Mouse (Mus musculus): ENCODE data around the gene Sf3a3. TPM values are rescaled to one million over a fixed set of nuclear protein-coding genes. Genes with fewer than 3 reads are reported as not detected.

The Sf3a3 gene
- 12.1 and 15.1 TPM in 2 replicates for total RNA-seq (2014; rRNA removed)
- polyA plus RNA-seq (2012; rRNA removed), result 5.5 and 6.6 TPM in 2 replicates

GRCm38 (mm10) chr4:124714545-124715481 lies at the start of gene Sf3a3:
Sf3a3 (plus strand) TSS chr4:124714776.
- peak within 1 kb of the TSS; percentile 80 for H3K4me3 ChIP-seq (ENCODE audit: insufficient read depth, low read depth, low read length)
- H3K27ac ChIP-seq (replicated peaks; ENCODE audit: insufficient read depth, low read depth, low read length), result 0 out of 2 replicates have a peak within 1 kb of the TSS, but pooled peaks have one; percentile 22
- WGBS, result under 1% methylated on average over 57 of the region's 57 CpGs
- H3K9ac ChIP-seq (ENCODE audit: low read depth, low read length), result peak within 1 kb of the TSS; percentile 85
- peaks cover 8% of the 10 kb centered on the region for H3K4me1 ChIP-seq (ENCODE audit: control insufficient read depth, insufficient read depth, low read length)
- H3K36me3 ChIP-seq (ENCODE audit: control insufficient read depth, insufficient read depth, low read length), result peaks cover 25% of the 10 kb centered on the region
- no peaks in the 10 kb centered on the region for H3K27me3 ChIP-seq (ENCODE audit: control insufficient read depth, insufficient read depth, low read length)
- TF ChIP-seq CTCF (IDR thresholded peaks at IDR 0.05; ENCODE audit: low read depth, low read length) (peak; percentile 89), POLR2A (IDR thresholded peaks at IDR 0.05; ENCODE audit: extremely low read depth, insufficient read depth, low read length) (peak; percentile 36; the same call in 1 of the 2 replicates)
- H3K79me2 ChIP-seq (ENCODE audit: control insufficient read depth, insufficient read depth, low read length), result peaks cover 16% of the 10 kb centered on the region; the same call in 1 of the 2 replicates
- DNase-seq (ENCODE audit: extremely low read depth, low read depth, low spot score), result peak; percentile 89

- Histone ChIP-seq H3K27me3 (ENCODE audit: control insufficient read depth, insufficient read depth, low read length) (no peaks in the 10 kb centered on the region), H3K27ac (replicated peaks; ENCODE audit: insufficient read depth, low read depth, low read length) (no peak overlapping the region), H3K4me1 (ENCODE audit: control insufficient read depth, insufficient read depth, low read length) (no peaks in the 10 kb centered on the region), H3K9ac (ENCODE audit: low read depth, low read length) (no peak overlapping the region), H3K4me3 (ENCODE audit: insufficient read depth, low read depth, low read length) (no peak overlapping the region), H3K79me2 (ENCODE audit: control insufficient read depth, insufficient read depth, low read length) (no peaks in the 10 kb centered on the region), H3K36me3 (ENCODE audit: control insufficient read depth, insufficient read depth, low read length) (no peaks in the 10 kb centered on the region)
- no peak for DNase-seq (ENCODE audit: extremely low read depth, low read depth, low spot score)
- WGBS, result 63% methylated on average over 14 of the region's 14 CpGs
- TF ChIP-seq CTCF (IDR thresholded peaks at IDR 0.05; ENCODE audit: low read depth, low read length) (no peak), POLR2A (IDR thresholded peaks at IDR 0.05; ENCODE audit: extremely low read depth, insufficient read depth, low read length) (no peak)
Measured at GRCm38 (mm10) chr4:124667476-124668033, 47.0 kb upstream of the Sf3a3 start.

GRCm38 (mm10) chr4:124668078-124668477 lies 46.5 kb upstream of the Sf3a3 start:
- no peak for DNase-seq (ENCODE audit: extremely low read depth, low read depth, low spot score)
- TF ChIP-seq POLR2A (IDR thresholded peaks at IDR 0.05; ENCODE audit: extremely low read depth, insufficient read depth, low read length), result no peak
- no peak for TF ChIP-seq CTCF (IDR thresholded peaks at IDR 0.05; ENCODE audit: low read depth, low read length)

GRCm38 (mm10) chr4:124670232-124670631 lies 44.3 kb upstream of the Sf3a3 start:
- Histone ChIP-seq H3K4me1 (ENCODE audit: control insufficient read depth, insufficient read depth, low read length) (no peaks in the 10 kb centered on the region), H3K36me3 (ENCODE audit: control insufficient read depth, insufficient read depth, low read length) (no peaks in the 10 kb centered on the region), H3K27ac (replicated peaks; ENCODE audit: insufficient read depth, low read depth, low read length) (no peak overlapping the region), H3K9ac (ENCODE audit: low read depth, low read length) (no peak overlapping the region), H3K27me3 (ENCODE audit: control insufficient read depth, insufficient read depth, low read length) (no peaks in the 10 kb centered on the region), H3K4me3 (ENCODE audit: insufficient read depth, low read depth, low read length) (no peak overlapping the region), H3K79me2 (ENCODE audit: control insufficient read depth, insufficient read depth, low read length) (no peaks in the 10 kb centered on the region)
- DNase-seq (ENCODE audit: extremely low read depth, low read depth, low spot score), result peak; percentile 19
- TF ChIP-seq CTCF (IDR thresholded peaks at IDR 0.05; ENCODE audit: low read depth, low read length) (no peak), POLR2A (IDR thresholded peaks at IDR 0.05; ENCODE audit: extremely low read depth, insufficient read depth, low read length) (no peak)
- WGBS, result 25% methylated on average over 8 of the region's 8 CpGs

More at GRCm38 (mm10) chr4:124668078-124668477, 46.5 kb upstream of the Sf3a3 start:
- Histone ChIP-seq H3K79me2 (ENCODE audit: control insufficient read depth, insufficient read depth, low read length) (no peaks in the 10 kb centered on the region), H3K27me3 (ENCODE audit: control insufficient read depth, insufficient read depth, low read length) (no peaks in the 10 kb centered on the region), H3K9ac (ENCODE audit: low read depth, low read length) (no peak overlapping the region), H3K27ac (replicated peaks; ENCODE audit: insufficient read depth, low read depth, low read length) (no peak overlapping the region), H3K4me3 (ENCODE audit: insufficient read depth, low read depth, low read length) (no peak overlapping the region), H3K4me1 (ENCODE audit: control insufficient read depth, insufficient read depth, low read length) (no peaks in the 10 kb centered on the region), H3K36me3 (ENCODE audit: control insufficient read depth, insufficient read depth, low read length) (no peaks in the 10 kb centered on the region)
- 61% methylated on average over 8 of the region's 8 CpGs for WGBS

DNA sequence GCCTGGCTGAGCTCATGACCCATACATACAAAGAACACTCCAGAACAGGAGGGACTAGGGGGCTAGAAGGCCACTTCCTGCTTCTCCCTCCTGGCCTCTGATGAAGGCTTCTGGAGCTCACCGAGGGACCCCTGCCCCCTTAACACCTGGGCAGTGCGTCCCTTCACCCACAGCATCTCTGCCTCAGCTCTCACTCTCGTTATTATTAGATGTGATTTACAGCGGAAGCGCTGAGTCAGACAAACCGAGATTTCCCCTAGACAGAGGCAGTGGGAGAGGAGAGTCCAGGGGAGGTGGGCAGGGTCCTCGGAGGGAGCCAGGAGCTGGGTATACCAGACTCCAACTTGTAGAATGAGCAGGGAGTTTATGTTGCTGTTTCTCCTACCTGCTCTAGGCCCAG lies 43.0 kb upstream of the Sf3a3 start:
- no peaks in the 10 kb centered on the region for H3K36me3 ChIP-seq (ENCODE audit: control insufficient read depth, insufficient read depth, low read length)
- no peak overlapping the region for H3K27ac ChIP-seq (replicated peaks; ENCODE audit: insufficient read depth, low read depth, low read length)
- H3K27me3 ChIP-seq (ENCODE audit: control insufficient read depth, insufficient read depth, low read length), result no peaks in the 10 kb centered on the region
- 51% methylated on average over 7 of the region's 7 CpGs for WGBS
- TF ChIP-seq CTCF (IDR thresholded peaks at IDR 0.05; ENCODE audit: low read depth, low read length) (no peak), POLR2A (IDR thresholded peaks at IDR 0.05; ENCODE audit: extremely low read depth, insufficient read depth, low read length) (no peak)
- no peak overlapping the region for H3K4me3 ChIP-seq (ENCODE audit: insufficient read depth, low read depth, low read length)
- no peak for DNase-seq (ENCODE audit: extremely low read depth, low read depth, low spot score)
- no peaks in the 10 kb centered on the region for H3K79me2 ChIP-seq (ENCODE audit: control insufficient read depth, insufficient read depth, low read length)
- no peak overlapping the region for H3K9ac ChIP-seq (ENCODE audit: low read depth, low read length)
- no peaks in the 10 kb centered on the region for H3K4me1 ChIP-seq (ENCODE audit: control insufficient read depth, insufficient read depth, low read length)

All from liver, adult 2 months (tissue).